In the genomic region with DNA sequence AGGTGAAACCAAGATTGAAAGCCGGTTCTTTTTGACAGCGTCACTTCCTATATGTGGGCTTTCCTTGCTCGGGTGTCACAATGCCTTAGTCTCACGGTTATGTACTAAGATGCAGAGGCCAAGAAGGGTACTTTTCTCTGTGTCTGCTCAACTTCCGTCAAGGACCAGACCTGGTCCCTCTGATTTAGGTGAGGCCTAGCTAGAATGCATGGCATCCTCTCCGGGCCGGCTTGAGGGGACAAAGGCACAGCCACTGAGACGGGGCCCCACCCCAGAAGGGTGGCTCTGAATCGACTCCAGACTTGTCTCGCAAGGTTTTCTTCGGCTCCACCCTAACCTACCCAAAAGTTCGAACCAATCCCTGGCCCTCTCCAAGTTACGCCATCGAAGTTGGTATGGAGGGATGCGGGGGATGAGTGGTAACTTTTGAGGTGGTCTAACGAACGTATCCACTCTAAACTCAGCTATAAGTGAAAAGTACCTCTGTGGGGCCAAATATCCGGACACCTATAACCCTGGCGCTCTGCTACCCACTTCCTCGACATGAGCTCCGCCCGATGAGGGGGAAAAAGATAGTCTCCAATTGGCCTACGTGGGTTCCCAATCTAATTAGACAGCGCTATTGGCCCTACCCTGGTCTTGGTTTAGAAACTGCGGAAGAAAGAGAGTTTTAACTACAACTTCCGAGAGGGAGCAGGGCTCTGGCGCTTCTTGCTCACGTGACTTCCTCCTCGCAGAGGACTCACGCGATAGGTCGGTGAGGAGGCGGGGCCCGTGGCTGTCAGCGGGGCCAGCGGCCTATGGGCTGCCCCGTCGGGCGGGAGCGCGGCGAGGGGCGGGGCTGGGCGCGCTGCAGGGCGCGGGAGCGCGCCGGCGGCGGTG, we compare ENCODE assay signal across 8 mouse cellular contexts. TPM values are rescaled to one million over a fixed set of nuclear protein-coding genes. Genes with fewer than 3 reads are reported as not detected.
DNase-seq lines count a peak whose midpoint lies in the region; ATAC-seq and TF ChIP-seq lines count a peak whose summit lies in the region.

A gene (plus strand): TSS at position 110 of the 882 bp plus-strand sequence.

- H3K9ac ChIP-seq in hindbrain, embryonic 13.5 days: peak within 1 kb of the TSS; percentile 85

- no peaks in the 10 kb centered on the region for H3K27me3 ChIP-seq in Patski
- no peaks in the 10 kb centered on the region for H3K27me3 ChIP-seq in hindbrain, embryonic 13.5 days

- POLR2A ChIA-PET in Patski (lab: Charles Lee): interaction anchor here (0.5 to 1.4 kb wide), 5 partner anchors 9 to 88 kb away, joined by 3 to 5 read pairs (median 3); no protein-coding TSS in a partner anchor

- H3K4me1 ChIP-seq in hindbrain, embryonic 13.5 days (replicated peaks): peaks cover 32% of the 10 kb centered on the region

- CTCF ChIA-PET in Patski (lab: Charles Lee): interaction anchor here (1.3 to 2.7 kb wide), 2 partner anchors 11 to 397 kb away, joined by 3 to 8 read pairs; no protein-coding TSS in a partner anchor

- peaks cover 4% of the 10 kb centered on the region for H3K36me3 ChIP-seq in hindbrain, embryonic 13.5 days

- no peak for TF ChIP-seq CTCF in Patski (IDR thresholded peaks at IDR 0.05)

- peak within 1 kb of the TSS; percentile 84 for H3K4me3 ChIP-seq in hindbrain, embryonic 13.5 days

- H3K4me2 ChIP-seq in hindbrain, embryonic 13.5 days: peak within 1 kb of the TSS; percentile 77

- WGBS in hindbrain, embryonic 13.5 days: 2% methylated on average over 49 of the region's 52 CpGs

- in situ Hi-C loops in Patski (cut with MboI; ENCODE audit: low pct_unique_long_range_greater_than_20kb): no loop called here

- DNase-seq in Patski (ENCODE audit: low read depth, low spot score): peak; percentile 88
- DNase-seq in cerebellum, postnatal 14 days: peak; percentile 95 to 96
- DNase-seq in frontal cortex, postnatal 14 days (ENCODE audit: low spot score in 2 of 2): peak; percentile 92 to 93
- DNase-seq in layer of hippocampus, postnatal 25 days (ENCODE audit: extremely low spot score in 1 of 2, low spot score in 1 of 2): peak; percentile 78 to 83
- peak; percentile 99 for DNase-seq in lung, postnatal 25 days (ENCODE audit: low spot score)
- DNase-seq in retina, embryonic 14.5 days (ENCODE audit: low spot score): peak; percentile 97
- DNase-seq in thymus, postnatal 4 days: peak; percentile 99

- ATAC-seq in Patski: peak; percentile 94
- ATAC-seq in hindbrain, embryonic 13.5 days (ENCODE audit: low FRiP score): peak; percentile 96

- no peaks in the 10 kb centered on the region for H3K9me3 ChIP-seq in hindbrain, embryonic 13.5 days

- H3K27ac ChIP-seq in hindbrain, embryonic 13.5 days: peak within 1 kb of the TSS; percentile 92

RNA-seq across cellular contexts. Expression of the gene that starts here (rescaled TPM):
- 33.5 TPM for polyA plus RNA-seq in Patski (2021)
- 4.1 and 4.7 TPM in 2 replicates for polyA plus RNA-seq in hindbrain, embryonic 13.5 days (2015; fragmentation: Nextera tagmentation; extraction: Ambion mirVana)
- 10 to 100 TPM in 1 of 2 experiments, 1 to 10 TPM in 1; 9.6 to 13.2 TPM for total RNA-seq in layer of hippocampus, postnatal 25 days (2021)

Comparison
In these comparisons a context has a peak if more than half of its experiments do, and no peak if none do; other contexts are left out.
1. Peak in every context shown above with its lines: DNase-seq, ATAC-seq, H3K4me3 ChIP-seq and H3K27ac ChIP-seq.